Mouse (Mus musculus) bone marrow macrophage, adult 2 months (primary cell): ENCODE results near the gene Vwa2.

Experiments used
- CTCF ChIP-seq: IDR thresholded peaks from 2 replicates; pipeline ENCODE4 v1.5.1; 2012; ENCODE audit warnings: low read depth, mild to moderate bottlenecking, low read length, moderate library complexity
- POLR2A ChIP-seq: IDR thresholded peaks from 2 replicates; pipeline ENCODE4 v1.6.1; 2012; ENCODE audit warnings: mild to moderate bottlenecking, low read depth, low read length, borderline replicate concordance

DNA sequence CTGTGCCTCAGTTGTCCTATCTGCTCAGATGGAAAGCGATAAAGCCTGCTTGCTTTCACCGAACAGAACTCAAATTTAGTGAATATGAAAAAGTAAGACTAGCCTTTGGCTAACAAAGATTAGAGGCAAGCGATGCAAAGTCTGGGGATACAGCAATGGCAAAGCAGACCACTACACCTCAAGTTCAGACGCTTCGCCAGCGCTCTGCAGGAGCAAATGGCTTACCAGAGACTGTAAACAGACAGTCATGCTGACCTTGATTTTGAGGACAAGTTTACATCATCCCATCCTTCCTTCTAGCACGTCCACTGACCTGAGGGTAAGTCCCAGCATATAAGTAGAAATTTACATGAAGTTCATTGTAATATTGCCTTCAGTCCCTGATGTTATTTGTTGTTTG, 72.2 kb downstream of the Vwa2 start:
- TF ChIP-seq CTCF (no peak), POLR2A (no peak)
